18 mouse cellular contexts compared by ENCODE assay signal in genomic region chr4:130859467-130859866, GRCm38 (mm10). TPM values are rescaled to one million over a fixed set of nuclear protein-coding genes. Genes with fewer than 3 reads are reported as not detected.
DNase-seq lines count a peak whose midpoint lies in the region; ATAC-seq and TF ChIP-seq lines count a peak whose summit lies in the region.
"Had no signal": no experiment of that assay in that cellular context is flagged by ENCODE, and none has a peak within 500 bp of the region (broad histone marks: within the 10 kb centered on the region; RNA-seq: fewer than 3 reads in every experiment).

No protein-coding gene starts in this region.

- no peaks in the 10 kb centered on the region for H3K36me3 ChIP-seq in heart, embryonic 16.5 days (ENCODE audit: control insufficient read depth, insufficient read depth)
- H3K36me3 ChIP-seq in CH12.LX (replicated peaks in 1 of 2; ENCODE audit: control insufficient read depth in 1 of 2, insufficient read depth in 1 of 2, low read length in 1 of 2), result no peaks in the 10 kb centered on the region
- no peaks in the 10 kb centered on the region for H3K36me3 ChIP-seq in E14TG2a.4 (ENCODE audit: insufficient read depth, low read length)
- H3K36me3 ChIP-seq: embryonic facial prominence, embryonic 12.5 days; forebrain, embryonic 15.5 days; hindbrain, embryonic 12.5 days had no signal

- WGBS in heart, embryonic 16.5 days, result 42% methylated on average over 8 of the region's 8 CpGs

- ATAC-seq in heart, embryonic 16.5 days (replicated peaks; ENCODE audit: extremely low read depth, insufficient read depth, low FRiP score), result no peak
- ATAC-seq in megakaryocyte-erythroid progenitor cell, adult 5-6 weeks (replicated peaks; ENCODE audit: low FRiP score, low TSS enrichment, poor library complexity, severe bottlenecking), result no peak
- ATAC-seq: forebrain, embryonic 15.5 days; hindbrain, postnatal 0 days had no signal

- no peaks in the 10 kb centered on the region for H3K9me3 ChIP-seq in heart, embryonic 16.5 days (replicated peaks; ENCODE audit: control insufficient read depth, low read length)
- H3K9me3 ChIP-seq in CH12.LX (replicated peaks; ENCODE audit: low read length), result peaks cover 6% of the 10 kb centered on the region
- no peaks in the 10 kb centered on the region for H3K9me3 ChIP-seq in E14TG2a.4 (ENCODE audit: low read length)
- H3K9me3 ChIP-seq: embryonic facial prominence, embryonic 12.5 days; forebrain, embryonic 15.5 days; hindbrain, embryonic 12.5 days had no signal

- no peak overlapping the region for H3K27ac ChIP-seq in heart, embryonic 16.5 days (ENCODE audit: low read length)
- H3K27ac ChIP-seq in CH12.LX (ENCODE audit: insufficient read depth, low read depth), result no peak overlapping the region
- H3K27ac ChIP-seq: embryonic facial prominence, embryonic 12.5 days; forebrain, embryonic 15.5 days; hindbrain, embryonic 12.5 days; hindbrain, postnatal 0 days had no signal

- dilution Hi-C loops in CH12.LX (cut with MboI; ENCODE audit: extremely low pct_ligation_motif_present, extremely low pct_unique_long_range_greater_than_20kb, low sequenced_read_pairs), result no loop called here

- TF ChIP-seq CTCF in CH12.LX (conservative IDR thresholded peaks at IDR 0.05 in 1 of 2, IDR thresholded peaks at IDR 0.05 in 1 of 2; ENCODE audit: low read depth in 2 of 2, low read length in 2 of 2) (no peak), E14TG2a.4 (conservative IDR thresholded peaks at IDR 0.05; ENCODE audit: low read length) (no peak)

- no peak for DNase-seq in heart, adult 18-20 months
- no peak for DNase-seq in CH12.LX (ENCODE audit: extremely low read depth)
- DNase-seq in brain, adult 2 months (ENCODE audit: low read depth, low spot score), result peak; percentile 41
- DNase-seq: adrenal gland, adult 8-10 months; adrenal gland, postnatal 36 days; cerebellum, adult 11 months; cerebellum, adult 9-10 months; cerebellum, postnatal 25 days; gastrocnemius, postnatal 36 days; heart, adult 11 months; kidney, adult 11 months had no signal

- H3K4me2 ChIP-seq in heart, embryonic 16.5 days (ENCODE audit: low read depth, low read length), result peak overlapping the region; percentile 19; the same call in 1 of the 2 replicates
- no peak overlapping the region for H3K4me2 ChIP-seq in CH12.LX (ENCODE audit: insufficient read depth, low read depth, poor library complexity, severe bottlenecking)
- H3K4me2 ChIP-seq: embryonic facial prominence, embryonic 12.5 days; forebrain, embryonic 15.5 days; hindbrain, embryonic 12.5 days had no signal

- no peaks in the 10 kb centered on the region for H3K79me2 ChIP-seq in CH12.LX (replicated peaks; ENCODE audit: control insufficient read depth, extremely low read depth, insufficient read depth, poor library complexity, severe bottlenecking)

- no peak overlapping the region for H3K9ac ChIP-seq in heart, embryonic 16.5 days (ENCODE audit: low read length)
- no peak overlapping the region for H3K9ac ChIP-seq in CH12.LX (ENCODE audit: insufficient read depth, low read depth)
- H3K9ac ChIP-seq: embryonic facial prominence, embryonic 12.5 days; forebrain, embryonic 15.5 days; hindbrain, embryonic 12.5 days had no signal

- TF ChIP-seq POLR2A in CH12.LX (IDR thresholded peaks at IDR 0.05; ENCODE audit: low read depth, low read length), result no peak

- H3K4me1 ChIP-seq in heart, embryonic 16.5 days (ENCODE audit: control insufficient read depth, insufficient read depth, low read length), result peaks cover 10% of the 10 kb centered on the region
- peaks cover 0 to 6% of the 10 kb centered on the region in 2 experiments; a peak in 2 of 4 replicates for H3K4me1 ChIP-seq in CH12.LX (ENCODE audit: control insufficient read depth in 1 of 2, insufficient read depth in 2 of 2)
- H3K4me1 ChIP-seq in E14TG2a.4 (replicated peaks; ENCODE audit: low read depth, low read length), result peaks cover 22% of the 10 kb centered on the region

- TF ChIP-seq RAD21 in CH12.LX (IDR thresholded peaks at IDR 0.05; ENCODE audit: low read depth, low read length), result no peak

- no peak overlapping the region for H3K4me3 ChIP-seq in heart, embryonic 16.5 days (ENCODE audit: low read length)
- H3K4me3 ChIP-seq in CH12.LX (replicated peaks in 1 of 3; ENCODE audit: low read depth in 2 of 3, low read length in 2 of 3, poor library complexity in 1 of 3), result no peak overlapping the region
- 0 out of 2 replicates have a peak overlapping the region, but pooled peaks have one; percentile 14 for H3K4me3 ChIP-seq in E14TG2a.4 (replicated peaks; ENCODE audit: low read length)
- H3K4me3 ChIP-seq: embryonic facial prominence, embryonic 12.5 days; forebrain, embryonic 15.5 days; hindbrain, embryonic 12.5 days had no signal

- H3K27me3 ChIP-seq in heart, embryonic 16.5 days (ENCODE audit: control insufficient read depth, insufficient read depth, low read length), result peaks cover 6% of the 10 kb centered on the region
- H3K27me3 ChIP-seq in CH12.LX (replicated peaks) (peaks cover 77% of the 10 kb centered on the region), E14TG2a.4 (ENCODE audit: insufficient read depth, low read length) (peaks cover 42% of the 10 kb centered on the region)

- no peak for TF ChIP-seq EP300 in CH12.LX (IDR thresholded peaks at IDR 0.05; ENCODE audit: low read length)

- in situ Hi-C loops in CH12.LX (cut with MboI; ENCODE audit: low pct_ligation_motif_present, low pct_unique_long_range_greater_than_20kb, low sequenced_read_pairs), result no loop called here

TF ChIP-seq in CH12.LX, 34 proteins besides CTCF, POLR2A, EP300 and RAD21:
- TF ChIP-seq SMC3 (IDR thresholded peaks at IDR 0.05; ENCODE audit: low read depth, low read length) (no peak), ZNF384 (IDR thresholded peaks at IDR 0.05; ENCODE audit: low read depth, low read length) (no peak), HCFC1 (IDR thresholded peaks at IDR 0.05; ENCODE audit: low read depth, low read length) (peak; percentile 59), MEF2A (IDR thresholded peaks at IDR 0.05; ENCODE audit: borderline replicate concordance, low read depth, low read length) (no peak), IRF4 (IDR thresholded peaks at IDR 0.05; ENCODE audit: low read depth, low read length) (no peak), JUN (IDR thresholded peaks at IDR 0.05; ENCODE audit: insufficient read depth, low read depth, low read length) (no peak)

RNA-seq across cellular contexts. Expression of gene Laptm5, which starts 53.5 kb away (rescaled TPM):
- polyA plus RNA-seq in heart, embryonic 16.5 days (2015; fragmentation: Nextera tagmentation; extraction: Ambion mirVana), result 37.5 and 61.2 TPM in 2 replicates
- 10 to 100 TPM; 16.5 to 30.3 TPM for total RNA-seq in heart, adult 18-20 months (2021)
- 182 and 225 TPM in 2 replicates for total RNA-seq in CH12.LX (2012; rRNA removed)
- total RNA-seq in CH12.LX (2014; rRNA removed), result 32.3 and 41.1 TPM in 2 replicates
- polyA plus RNA-seq in CH12.LX (2012; ENCODE audit: insufficient read length, low read depth), result 486 and 594 TPM in 2 replicates
- 111 and 132 TPM in 2 replicates for total RNA-seq in megakaryocyte-erythroid progenitor cell, adult 5-6 weeks (2014; fragmentation: Nextera tagmentation)
- 33.5 and 41.8 TPM in 2 replicates for total RNA-seq in megakaryocyte-erythroid progenitor cell, adult 5-6 weeks (2017)
